Mouse (Mus musculus) spleen, adult 12 weeks (tissue): ENCODE measurements at regions not wholly inside any gene's neighbourhood (a gene's known extent, or its start where the extent isn't known, plus 50 kb on each side); places are given as distances from the start of the nearest gene placed in this dataset.

ENCODE experiments used
- DNase-seq: peaks from one replicate; pipeline ENCODE4 v3.0.0; 2022; ENCODE audit warnings: low spot score

DNA sequence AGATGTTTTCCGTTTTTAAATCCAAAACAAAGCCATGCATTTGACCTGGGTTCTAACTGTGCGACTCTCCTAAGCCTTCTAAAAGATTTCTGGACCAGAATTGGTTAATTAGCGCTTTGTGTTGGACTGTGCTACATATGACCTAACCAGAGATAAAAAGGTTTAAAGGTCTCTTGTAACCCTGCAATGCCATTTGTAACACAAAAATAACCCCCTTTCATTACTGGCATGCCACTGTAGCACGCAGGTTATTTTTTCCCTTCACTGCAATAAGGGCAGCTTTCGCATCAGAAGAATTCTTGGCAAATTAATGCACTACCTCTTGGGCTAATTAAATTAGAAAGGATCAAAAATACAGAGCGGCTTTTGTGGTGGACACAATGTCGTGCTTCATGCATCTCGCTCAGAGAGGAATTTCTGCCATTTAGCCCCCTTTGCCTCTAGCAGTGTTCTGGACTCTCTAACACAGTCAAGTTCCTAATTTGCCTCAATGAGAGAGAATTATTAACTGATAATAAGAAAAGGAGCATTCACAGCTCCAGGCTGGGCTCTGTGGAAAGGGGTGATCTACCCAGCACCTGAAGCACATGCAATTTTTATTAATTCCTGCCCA is 239.5 kb upstream of the Zeb2 start:
- no peak for DNase-seq

DNA sequence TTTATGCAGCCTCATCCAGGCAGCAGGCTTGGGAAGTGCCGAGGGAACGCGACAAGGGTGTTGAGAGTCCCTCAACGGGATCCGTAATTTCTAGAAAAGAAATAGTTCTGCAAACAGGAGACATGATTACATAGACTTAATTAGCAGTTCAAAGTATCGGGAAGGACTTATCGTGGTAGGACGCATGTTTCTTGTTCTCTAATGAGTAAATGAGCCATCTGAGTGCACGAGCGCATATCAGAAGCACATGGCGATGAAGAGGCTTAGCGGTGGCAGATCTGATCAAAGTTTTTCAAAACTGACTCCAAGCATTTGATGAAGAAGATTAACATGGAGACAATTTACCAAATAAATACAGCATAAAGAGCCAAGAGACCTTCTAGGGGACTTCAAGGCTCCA is 238.8 kb upstream of the Zeb2 start:
- DNase-seq = no peak

DNA sequence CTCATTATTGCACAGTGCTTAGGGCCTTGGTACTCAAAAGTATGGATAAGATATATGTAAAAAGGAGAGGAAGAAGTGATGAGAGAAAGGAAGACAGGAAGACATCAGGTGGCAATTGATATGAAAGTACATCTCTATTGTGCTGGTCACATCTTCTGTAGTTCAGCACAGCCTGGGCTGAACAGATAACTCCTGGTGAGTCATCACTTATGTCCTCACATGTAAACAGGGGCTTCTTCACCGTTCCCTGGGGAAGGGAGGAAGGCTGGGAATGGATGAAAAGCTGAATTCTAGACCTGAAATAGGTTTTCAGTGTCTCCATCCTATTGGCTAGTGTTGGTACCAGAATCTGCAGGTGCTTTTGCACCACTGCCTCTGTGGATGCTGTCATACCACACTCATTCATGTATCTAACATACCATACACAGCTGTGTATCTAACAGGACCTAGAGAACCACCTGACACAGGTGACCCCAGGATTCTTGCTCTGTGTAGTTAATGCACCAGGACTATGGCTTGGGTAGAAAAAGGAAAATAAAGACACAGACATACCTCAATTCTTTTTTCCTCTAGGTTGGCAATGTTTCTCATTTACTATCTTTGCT is 234.4 kb upstream of the Zeb2 start:
- no peak for DNase-seq

DNA sequence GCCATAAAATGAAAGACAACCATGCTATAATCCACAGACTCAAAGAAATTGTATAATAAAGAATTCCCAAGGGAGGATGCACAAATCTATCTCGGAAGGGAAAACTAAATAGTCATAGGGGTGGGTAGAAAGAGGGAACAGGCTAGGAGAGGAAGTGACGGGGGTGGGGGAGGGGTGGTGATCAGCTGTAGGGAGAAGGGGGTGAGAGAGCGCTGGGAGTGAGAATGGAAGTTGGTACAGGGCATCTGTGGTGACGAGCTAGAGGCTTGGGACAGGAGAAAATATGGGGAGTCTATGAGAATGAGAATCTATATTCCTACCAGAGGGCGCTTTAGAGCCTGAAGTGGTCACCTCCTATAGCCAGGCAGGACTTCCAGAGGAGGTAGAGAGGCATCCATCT is 229.2 kb upstream of the Zeb2 start:
- DNase-seq = no peak

DNA sequence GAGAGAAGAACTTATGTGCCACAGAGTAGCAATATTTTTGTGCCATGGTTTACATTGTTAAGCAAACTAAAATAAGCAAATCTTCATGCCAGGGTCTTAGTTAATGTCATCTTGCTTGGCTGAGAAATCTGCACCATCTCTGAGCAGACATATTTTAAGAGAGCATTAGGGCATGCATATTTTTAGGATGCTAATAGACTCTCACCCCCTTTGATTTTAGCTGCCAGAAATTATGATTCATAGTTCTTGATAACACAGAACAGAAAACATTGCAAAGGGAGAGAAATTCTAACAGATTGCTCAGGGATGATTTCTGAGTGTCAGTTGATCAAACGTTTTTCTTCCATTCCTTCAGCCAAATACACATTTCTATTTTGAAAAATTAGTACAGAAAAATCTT is 222.7 kb upstream of the Zeb2 start:
- DNase-seq = no peak

DNA sequence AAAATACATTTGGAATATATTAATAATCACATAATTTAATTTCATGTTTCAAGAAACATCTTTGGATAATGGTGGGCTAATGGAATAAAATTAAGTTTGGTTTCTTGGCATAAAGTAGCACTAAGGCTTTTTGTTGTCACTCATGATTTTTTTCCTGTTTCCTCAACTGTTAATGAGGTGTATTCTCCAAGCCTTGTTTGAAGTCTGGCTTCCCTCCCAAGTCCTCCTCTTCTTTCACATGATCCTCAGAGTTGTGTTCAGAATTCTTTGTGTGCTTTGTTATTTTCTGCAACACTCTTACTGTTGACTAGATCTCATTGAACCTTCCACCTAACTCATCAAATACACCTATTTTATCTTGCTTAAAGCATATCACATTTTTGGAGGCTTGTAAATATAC is 221.6 kb upstream of the Zeb2 start:
- DNase-seq = no peak

- DNase-seq = no peak
Observed at GRCm38 (mm10) chr2:45316945-45317565, 199.9 kb upstream of the Zeb2 start.

DNA sequence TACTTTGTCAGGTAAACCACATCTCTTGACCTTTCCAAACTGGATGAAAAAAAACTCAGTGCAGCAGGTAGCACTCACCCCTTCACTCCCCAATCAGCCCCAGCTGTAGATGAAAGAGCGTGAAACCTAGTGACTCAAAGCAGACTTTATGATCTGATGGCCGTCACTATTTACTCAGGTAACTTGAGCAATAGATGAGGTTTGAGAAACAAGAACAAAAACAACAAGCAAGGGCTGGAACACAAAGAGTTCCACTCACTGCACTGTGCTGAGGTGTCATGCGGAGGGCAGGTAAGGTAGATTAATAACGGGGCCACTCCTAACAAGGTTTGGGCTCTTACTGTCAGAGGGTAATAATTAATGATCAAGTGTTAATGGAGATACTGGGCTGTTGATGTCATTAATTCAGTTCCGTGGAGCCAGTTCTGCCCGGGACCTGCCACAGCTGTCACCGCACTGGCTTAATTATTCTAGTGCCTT is 170.4 kb upstream of the Zeb2 start:
- DNase-seq = no peak

- DNase-seq = no peak
Observed at GRCm38 (mm10) chr2:45283811-45284210, 166.6 kb upstream of the Zeb2 start.

DNA sequence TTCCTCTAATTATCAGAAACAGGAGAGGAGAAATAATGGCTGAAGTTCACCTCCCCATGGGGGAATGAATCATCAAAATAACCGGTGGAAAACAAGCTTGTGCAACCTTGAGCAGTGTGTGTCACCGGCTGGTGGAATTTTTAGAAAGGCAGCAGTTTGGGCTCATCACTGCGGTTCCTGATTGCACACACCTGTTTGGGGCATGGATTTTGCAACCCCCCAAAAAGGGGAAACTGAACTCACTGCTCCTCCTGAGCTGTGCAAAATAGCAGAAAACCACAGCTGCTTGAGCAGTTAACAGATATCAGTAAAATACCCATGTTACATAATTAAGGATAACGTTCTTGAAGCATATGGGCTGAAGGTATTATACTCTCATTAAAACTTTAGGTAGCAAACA is 162.3 kb upstream of the Zeb2 start:
- DNase-seq = peak; percentile 16

GRCm38 (mm10) chr2:45277602-45278001 is 160.4 kb upstream of the Zeb2 start:
- no peak for DNase-seq

GRCm38 (mm10) chr2:45276703-45277102 is 159.5 kb upstream of the Zeb2 start:
- no peak for DNase-seq

DNA sequence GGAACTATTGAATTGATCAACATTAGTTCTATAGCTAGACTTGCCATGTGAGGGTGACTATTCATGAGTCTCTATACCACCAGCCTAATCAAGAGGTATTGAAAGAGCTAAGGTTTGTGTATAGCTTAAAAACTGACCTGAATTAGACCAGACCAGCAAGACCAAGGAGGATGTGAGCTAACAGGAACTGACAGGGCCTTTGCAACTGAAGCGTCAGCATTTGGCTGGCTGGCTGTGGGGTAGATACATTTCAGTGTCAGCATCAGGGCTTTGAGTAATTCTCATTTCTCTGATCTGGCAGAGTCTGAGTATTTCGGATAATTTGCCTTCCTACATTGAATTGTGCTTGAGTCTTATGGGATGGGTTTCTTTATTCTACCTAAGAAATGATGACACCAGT is 152.8 kb upstream of the Zeb2 start:
- DNase-seq = no peak

- no peak for DNase-seq
Observed at GRCm38 (mm10) chr2:45265819-45266218, 148.6 kb upstream of the Zeb2 start.

DNA sequence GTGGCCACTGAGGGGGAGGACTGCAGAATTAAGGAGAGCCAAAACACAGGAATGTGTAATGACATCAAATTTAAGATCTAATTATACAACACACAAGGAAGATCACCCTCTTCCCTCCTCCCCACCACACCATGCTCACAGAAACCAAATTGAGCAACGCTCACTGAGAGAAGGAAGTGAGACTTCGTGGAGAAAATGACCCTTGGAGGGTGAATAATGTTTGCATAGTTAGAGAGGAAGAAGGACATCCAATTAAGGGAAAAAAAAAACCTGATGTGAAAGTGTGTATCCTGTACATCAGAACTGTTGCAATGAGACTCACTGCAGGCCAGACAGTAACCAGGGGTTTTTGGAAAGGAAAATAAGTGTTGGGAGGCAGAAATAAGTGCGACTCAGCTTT is 144.8 kb upstream of the Zeb2 start:
- no peak for DNase-seq

DNA sequence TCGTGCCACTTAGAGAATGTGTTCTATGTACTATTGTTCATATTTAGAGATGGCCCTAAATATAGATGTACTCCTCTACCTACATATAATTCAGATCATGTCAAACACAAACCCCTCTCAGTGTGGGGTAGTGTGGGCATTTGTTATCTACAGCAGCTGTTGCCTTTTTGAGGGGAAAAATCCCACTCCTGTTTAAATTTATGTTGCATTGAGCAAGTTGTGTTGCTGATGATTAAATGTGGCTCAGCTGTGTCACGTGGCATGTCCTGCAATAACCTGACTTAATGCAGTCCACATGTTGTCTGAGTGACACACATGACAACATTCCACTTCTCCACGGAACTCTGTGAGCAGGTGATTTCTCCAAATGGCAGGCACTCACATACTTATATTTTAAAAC is 141.7 kb upstream of the Zeb2 start:
- no peak for DNase-seq

GRCm38 (mm10) chr2:45256373-45256772 is 139.2 kb upstream of the Zeb2 start:
- no peak for DNase-seq

DNA sequence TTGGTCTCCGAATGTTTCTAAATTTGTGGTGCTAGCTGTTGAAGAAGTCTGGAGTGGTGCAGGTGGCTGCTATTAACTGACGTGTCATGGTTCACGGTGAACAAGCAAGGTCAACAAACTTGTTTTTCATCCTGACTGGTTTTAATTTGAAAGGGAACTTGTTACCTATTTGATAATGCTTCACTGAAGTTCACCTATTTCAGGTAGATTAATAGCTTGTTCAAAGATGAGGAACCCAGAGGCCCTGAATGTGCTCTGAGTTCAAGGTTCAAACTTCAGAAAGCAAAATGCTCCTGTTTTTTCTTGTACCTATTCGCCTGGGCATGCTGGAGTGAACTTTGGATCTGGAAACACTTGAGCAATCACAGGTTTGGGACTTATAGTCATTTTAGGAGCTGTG is 136.7 kb upstream of the Zeb2 start:
- DNase-seq = no peak

GRCm38 (mm10) chr2:45252321-45252720 is 135.1 kb upstream of the Zeb2 start:
- no peak for DNase-seq

DNA sequence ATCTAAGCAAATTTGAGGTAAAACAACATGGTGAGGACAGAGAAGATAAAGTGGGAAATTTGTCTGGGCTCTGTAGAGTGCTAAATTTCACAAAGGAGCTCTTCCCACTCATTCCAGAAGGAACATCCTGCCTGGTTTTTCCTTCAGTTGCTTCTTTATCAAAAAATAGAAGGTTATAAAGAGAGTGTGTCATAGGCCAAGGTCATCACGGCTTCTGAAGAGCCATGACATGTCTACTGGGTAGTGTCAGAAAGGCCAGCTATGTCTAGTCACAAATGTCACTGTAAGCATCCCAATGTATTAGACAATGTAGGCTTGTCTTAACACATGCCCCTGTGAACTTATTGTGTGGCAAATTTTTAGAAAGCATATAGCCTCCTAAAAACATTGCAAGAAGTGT is 132.5 kb upstream of the Zeb2 start:
- no peak for DNase-seq

DNA sequence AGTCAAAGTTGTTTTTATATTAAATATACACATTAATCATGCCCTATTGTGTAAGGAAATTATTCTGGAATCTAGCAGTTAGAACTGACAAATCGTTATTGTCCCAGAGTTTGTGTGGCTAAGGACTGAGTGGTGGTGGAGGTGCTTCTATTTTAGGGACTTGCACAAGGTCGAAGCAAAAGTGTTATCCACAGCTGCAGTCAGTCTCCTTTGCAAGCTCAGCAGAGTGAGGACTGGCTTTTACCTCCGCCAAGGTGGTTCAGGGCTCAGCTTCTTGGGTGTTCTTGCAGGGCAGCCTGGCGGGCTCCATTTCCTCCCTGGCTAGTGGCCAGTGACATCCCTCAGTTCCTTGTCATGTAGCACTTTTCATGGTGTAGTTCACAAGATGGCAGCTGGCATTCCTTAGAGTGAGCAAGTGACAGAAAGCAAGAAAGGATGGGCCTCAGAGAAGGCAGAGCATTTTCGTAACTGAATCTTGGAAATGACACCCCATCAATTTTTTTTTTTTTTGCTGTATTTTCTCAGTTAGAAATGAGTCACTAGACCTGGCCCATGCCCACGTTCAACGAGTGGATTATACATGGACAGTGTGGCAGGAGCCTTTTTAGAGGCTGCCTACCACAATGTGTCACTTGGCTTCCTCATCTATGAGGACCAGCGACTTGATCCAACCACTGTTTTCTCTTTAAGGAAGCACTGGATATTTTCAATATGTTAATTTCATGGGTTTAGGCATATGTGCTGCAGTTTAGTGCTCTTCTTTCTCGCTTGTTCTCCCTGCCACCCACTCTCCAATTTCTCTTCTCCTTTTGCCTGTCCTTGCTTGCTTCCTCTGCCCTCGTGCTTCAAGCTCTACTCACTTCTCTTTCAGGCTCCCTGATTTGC is 129.1 kb upstream of the Zeb2 start:
- no peak for DNase-seq

DNA sequence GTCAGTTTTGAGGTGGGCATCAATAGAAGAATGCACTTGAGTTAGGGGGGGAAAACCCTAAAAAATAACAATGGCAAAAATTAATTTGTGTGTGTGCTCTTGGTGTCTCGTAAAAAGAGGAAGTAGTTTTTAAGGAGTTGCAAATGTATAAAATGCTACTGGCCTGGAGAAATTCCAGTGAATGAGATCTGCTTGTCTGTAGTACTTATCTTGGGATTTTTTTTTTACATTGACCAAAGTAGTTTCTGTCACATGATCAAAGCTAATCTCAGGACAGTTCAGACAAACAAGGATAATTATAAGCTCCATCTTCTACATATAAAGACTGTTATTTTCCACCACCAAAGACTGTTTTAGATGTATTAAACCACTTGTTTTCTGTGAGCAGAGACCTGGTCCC is 128.3 kb upstream of the Zeb2 start:
- no peak for DNase-seq

DNA sequence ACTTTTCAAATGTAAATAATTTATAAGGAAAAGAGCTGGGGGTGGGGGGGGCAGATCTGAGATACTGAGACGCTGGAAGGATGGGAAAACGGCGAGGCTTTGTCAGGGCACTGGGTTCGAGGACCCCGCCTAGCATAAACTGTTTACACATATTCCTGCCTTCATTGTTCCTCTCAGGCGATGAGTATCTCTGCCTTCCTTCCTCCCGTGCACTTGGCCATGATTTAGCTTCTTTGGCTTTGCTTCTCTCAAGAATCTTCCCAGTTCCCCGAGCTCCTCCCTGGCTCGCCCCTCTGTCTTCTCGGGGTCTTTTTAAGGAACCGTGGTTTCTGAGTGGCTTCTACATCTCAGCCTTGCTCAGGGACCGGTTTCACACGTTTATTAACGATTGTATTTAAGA is 127.3 kb upstream of the Zeb2 start:
- no peak for DNase-seq
